Mouse (Mus musculus) stomach, embryonic 14.5 days (tissue): Measurements from ENCODE around the gene Tecta. TPM values are rescaled to one million over a fixed set of nuclear protein-coding genes. Genes with fewer than 3 reads are reported as not detected.

Source experiments
- ATAC-seq: fragments of 200-750 bp; cut with Nextera tagmentation; 2 replicates; pipeline ENCODE4 v1.8.0; 2017; ENCODE audit warnings: low read depth, moderate TSS enrichment; ENCODE audit not compliant: insufficient number of reproducible peaks, insufficient read depth, low FRiP score
- H3K27ac ChIP-seq: fragments of 300-500 bp; sonication (generic); 2 replicates; pipeline ENCODE4 v1.5.1; 2014; ENCODE audit warnings: mild to moderate bottlenecking, low read length, moderate library complexity, mixed read lengths
- H3K27me3 ChIP-seq: fragments of 300-500 bp; sonication (generic); 2 replicates; pipeline ENCODE4 v1.6.1; 2014; ENCODE audit warnings: low read length, control low read depth, mixed read lengths; ENCODE audit not compliant: control insufficient read depth, insufficient read depth
- H3K36me3 ChIP-seq: fragments of 300-500 bp; sonication (generic); 2 replicates; pipeline ENCODE4 v1.6.1; 2014; ENCODE audit warnings: mild to moderate bottlenecking, control low read depth, low read length, moderate library complexity, mixed read lengths; ENCODE audit not compliant: control insufficient read depth, insufficient read depth
- H3K4me1 ChIP-seq: fragments of 300-500 bp; sonication (generic); 2 replicates; pipeline ENCODE4 v1.6.1; 2014; ENCODE audit warnings: low read length, control low read depth, mixed read lengths; ENCODE audit not compliant: control insufficient read depth, insufficient read depth
- H3K4me2 ChIP-seq: fragments of 300-500 bp; sonication (generic); replicated peaks from 2 replicates; pipeline ENCODE4 v1.6.1; 2014; ENCODE audit warnings: low read depth, low read length, control low read depth
- H3K4me3 ChIP-seq: fragments of 300-500 bp; sonication (generic); 2 replicates; pipeline ENCODE4 v1.5.1; 2014; ENCODE audit warnings: low read depth, low read length, control low read depth
- H3K9ac ChIP-seq: fragments of 300-500 bp; sonication (generic); replicated peaks from 2 replicates; pipeline ENCODE4 v1.6.1; 2014; ENCODE audit warnings: low read depth, mild to moderate bottlenecking, control low read depth, low read length, moderate library complexity, mixed read lengths
- H3K9me3 ChIP-seq: fragments of 300-500 bp; sonication (generic); 2 replicates; pipeline ENCODE4 v1.6.1; 2016; ENCODE audit warnings: low read depth, low read length, control low read depth; ENCODE audit not compliant: control insufficient read depth
- WGBS: fragments of 180-500 bp; shearing (Covaris S2); extraction: QIAGEN DNeasy Blood & Tissue Kit; methylation state at CpG from one replicate; pipeline ENCODE4 v1.1.7; 2014; 5-methylcytosine and 5-hydroxymethylcytosine counted together
- polyA plus RNA-seq: library from polyadenylated mRNA; unstranded; fragments of >200 nt; fragmentation: Nextera tagmentation; extraction: Ambion mirVana; gene quantifications from 2 replicates; pipeline ENCODE4 v1.2.1, GENCODE M21; 2014

Tecta gene
- polyA plus RNA-seq, 1 experiment from 2014 or later, result 1.9 TPM

DNA sequence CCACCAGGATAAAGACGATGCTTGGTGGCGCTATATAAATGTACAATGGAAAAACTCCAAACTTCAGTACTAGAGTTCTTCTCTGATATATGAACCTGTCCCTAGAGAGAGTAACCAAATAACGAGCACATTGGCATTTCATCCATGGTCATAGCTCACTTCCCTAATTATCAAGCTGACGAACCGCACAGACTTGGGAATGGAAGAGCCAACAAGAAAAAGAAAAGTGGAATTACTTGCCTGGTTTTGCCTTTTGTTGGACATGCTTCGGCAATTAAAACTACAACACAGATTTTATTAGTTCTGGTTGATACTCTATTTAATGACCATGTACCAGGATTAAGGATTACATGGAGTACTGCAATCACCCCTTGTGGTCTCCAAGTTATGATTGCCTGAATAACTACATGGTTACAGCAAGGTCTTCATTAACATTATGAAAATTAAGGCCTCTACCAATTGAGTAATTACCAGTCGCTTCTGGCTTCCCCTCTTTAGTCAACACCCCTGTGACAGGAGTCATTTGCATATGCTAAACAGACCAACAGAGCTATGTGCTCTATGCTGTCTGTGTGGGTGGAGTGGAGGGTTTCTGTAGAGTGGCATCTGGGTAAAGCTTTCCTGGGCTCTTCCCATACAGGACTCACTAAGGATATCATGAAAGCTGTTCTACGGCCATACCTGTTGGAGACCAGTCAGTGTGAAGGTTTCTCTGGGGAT lies 16.9 kb downstream of the Tecta start:
- Histone ChIP-seq H3K9me3 (no peaks in the 10 kb centered on the region), H3K36me3 (no peaks in the 10 kb centered on the region), H3K27ac (no peak overlapping the region), H3K4me3 (no peak overlapping the region), H3K4me2 (no peak overlapping the region), H3K4me1 (no peaks in the 10 kb centered on the region), H3K27me3 (no peaks in the 10 kb centered on the region), H3K9ac (no peak overlapping the region)
- WGBS, result 87% methylated on average over 8 of the region's 8 CpGs
- no peak for ATAC-seq

- 83% methylated on average over 5 of the region's 5 CpGs for WGBS
Observed at GRCm38 (mm10) chr9:42382063-42382462, 17.7 kb downstream of the Tecta start.

GRCm38 (mm10) chr9:42378071-42378470 lies 21.7 kb downstream of the Tecta start:
- 87% methylated on average over 4 of the region's 4 CpGs for WGBS
- no peak overlapping the region for H3K27ac ChIP-seq
- no peak overlapping the region for H3K9ac ChIP-seq
- H3K4me1 ChIP-seq, result no peaks in the 10 kb centered on the region
- no peak overlapping the region for H3K4me3 ChIP-seq
- no peaks in the 10 kb centered on the region for H3K9me3 ChIP-seq
- ATAC-seq, result no peak
- no peaks in the 10 kb centered on the region for H3K36me3 ChIP-seq
- H3K27me3 ChIP-seq, result no peaks in the 10 kb centered on the region
- H3K4me2 ChIP-seq, result no peak overlapping the region

More at GRCm38 (mm10) chr9:42382063-42382462, 17.7 kb downstream of the Tecta start:
- Histone ChIP-seq H3K27ac (no peak overlapping the region), H3K27me3 (no peaks in the 10 kb centered on the region), H3K4me2 (no peak overlapping the region), H3K9me3 (no peaks in the 10 kb centered on the region), H3K9ac (no peak overlapping the region), H3K4me1 (no peaks in the 10 kb centered on the region), H3K4me3 (no peak overlapping the region), H3K36me3 (no peaks in the 10 kb centered on the region)
- ATAC-seq, result no peak

- Histone ChIP-seq H3K4me2 (no peak overlapping the region), H3K4me3 (no peak overlapping the region)
- WGBS, result 93% methylated on average over 15 of the region's 15 CpGs
Observed at GRCm38 (mm10) chr9:42377656-42378055, 22.1 kb downstream of the Tecta start.

DNA sequence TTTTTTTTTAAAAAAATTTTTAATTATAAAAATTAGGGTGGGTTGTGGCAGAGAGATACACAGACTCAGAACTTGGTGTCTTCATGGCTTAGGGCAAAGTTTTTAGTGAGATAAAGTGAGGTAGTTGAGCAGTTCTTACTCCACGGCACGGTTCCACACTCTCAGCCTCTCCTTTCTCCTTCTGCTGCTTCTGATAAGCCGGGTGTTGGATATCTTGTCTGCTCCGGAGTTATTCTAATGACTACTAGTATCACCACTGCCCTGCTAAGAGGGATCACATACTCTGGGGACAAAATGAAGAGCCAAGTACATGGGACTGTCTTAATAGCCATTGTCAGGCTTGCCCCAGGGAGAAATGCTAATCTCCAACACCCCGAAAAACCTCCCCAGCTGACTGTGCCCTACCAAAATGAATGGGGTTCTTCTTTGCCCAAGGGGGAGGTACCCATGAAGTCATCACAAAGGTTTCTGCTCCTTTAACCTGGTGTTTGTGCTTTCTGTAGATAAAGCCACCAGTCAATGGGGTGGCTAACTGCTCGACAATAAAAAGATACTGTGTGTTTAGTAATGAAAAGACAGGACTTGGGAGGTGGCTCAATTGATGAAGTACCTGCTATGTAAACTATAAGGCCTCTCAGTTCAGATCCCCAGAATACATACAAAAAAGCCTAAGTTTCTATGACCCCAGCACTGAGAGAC lies 27.9 kb downstream of the Tecta start:
- H3K27me3 ChIP-seq, result no peaks in the 10 kb centered on the region
- H3K9me3 ChIP-seq, result no peaks in the 10 kb centered on the region
- H3K36me3 ChIP-seq, result no peaks in the 10 kb centered on the region
- H3K4me1 ChIP-seq, result no peaks in the 10 kb centered on the region
- no peak overlapping the region for H3K27ac ChIP-seq
- no peak overlapping the region for H3K4me3 ChIP-seq
- WGBS, result 60% methylated on average over 6 of the region's 6 CpGs
- no peak overlapping the region for H3K9ac ChIP-seq
- no peak overlapping the region for H3K4me2 ChIP-seq
- no peak for ATAC-seq

More at GRCm38 (mm10) chr9:42377656-42378055, 22.1 kb downstream of the Tecta start:
- no peak overlapping the region for H3K9ac ChIP-seq
- no peak overlapping the region for H3K27ac ChIP-seq
- no peaks in the 10 kb centered on the region for H3K27me3 ChIP-seq
- no peaks in the 10 kb centered on the region for H3K9me3 ChIP-seq
- H3K4me1 ChIP-seq, result no peaks in the 10 kb centered on the region
- no peak for ATAC-seq
- H3K36me3 ChIP-seq, result no peaks in the 10 kb centered on the region

DNA sequence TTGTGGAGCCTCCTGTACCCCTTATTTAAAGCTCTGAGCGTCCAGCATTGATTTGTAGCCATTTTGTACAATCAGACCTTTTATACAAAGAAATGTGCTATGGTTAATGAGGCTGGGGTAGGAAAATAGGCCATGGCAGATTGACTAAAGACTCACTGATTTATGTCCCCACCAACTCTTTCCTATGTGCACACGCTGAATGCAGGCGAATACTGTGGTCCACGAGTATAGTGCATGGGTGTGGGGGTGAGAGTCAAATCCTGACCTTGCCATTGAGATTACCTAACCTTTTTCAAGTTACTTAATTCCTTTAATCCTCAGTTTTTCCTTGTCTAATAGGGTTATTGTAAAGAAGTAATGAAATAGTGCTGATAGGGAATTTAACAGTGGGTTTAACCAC lies 42.1 kb downstream of the Tecta start:
- Histone ChIP-seq H3K27ac (no peak overlapping the region), H3K4me2 (no peak overlapping the region), H3K36me3 (no peaks in the 10 kb centered on the region), H3K4me1 (no peaks in the 10 kb centered on the region), H3K9ac (no peak overlapping the region), H3K4me3 (no peak overlapping the region), H3K27me3 (no peaks in the 10 kb centered on the region), H3K9me3 (no peaks in the 10 kb centered on the region)
- no peak for ATAC-seq
- WGBS, result 77% methylated on average over 4 of the region's 4 CpGs

DNA sequence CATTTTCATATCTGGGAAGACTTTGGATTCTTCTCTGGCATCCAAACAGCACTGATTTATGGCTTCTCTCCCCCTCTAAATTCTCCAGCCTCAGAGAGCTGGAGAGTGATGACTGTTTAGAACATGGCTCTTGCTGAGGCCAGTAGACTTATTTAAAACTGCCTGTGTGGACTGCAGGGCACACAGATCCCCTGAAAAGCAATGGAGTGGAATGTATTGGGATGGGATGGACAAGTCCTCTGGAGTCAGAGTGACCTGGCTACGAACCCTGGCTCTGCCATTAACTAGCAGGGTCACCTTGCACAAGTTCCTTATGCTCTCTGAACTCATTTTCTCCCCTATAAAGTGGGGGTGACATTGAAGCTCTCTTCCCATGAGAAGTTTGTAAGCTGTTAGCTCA lies 44.9 kb downstream of the Tecta start:
- no peaks in the 10 kb centered on the region for H3K4me1 ChIP-seq
- H3K27me3 ChIP-seq, result no peaks in the 10 kb centered on the region
- H3K4me3 ChIP-seq, result no peak overlapping the region
- no peak overlapping the region for H3K4me2 ChIP-seq
- no peak overlapping the region for H3K27ac ChIP-seq
- no peaks in the 10 kb centered on the region for H3K36me3 ChIP-seq
- ATAC-seq, result no peak
- H3K9ac ChIP-seq, result no peak overlapping the region
- no peaks in the 10 kb centered on the region for H3K9me3 ChIP-seq
- 52% methylated on average over 1 of the region's 1 CpGs for WGBS

- Histone ChIP-seq H3K27ac (no peak overlapping the region), H3K9me3 (no peaks in the 10 kb centered on the region), H3K4me3 (no peak overlapping the region), H3K9ac (no peak overlapping the region), H3K36me3 (no peaks in the 10 kb centered on the region), H3K4me2 (no peak overlapping the region), H3K4me1 (no peaks in the 10 kb centered on the region), H3K27me3 (no peaks in the 10 kb centered on the region)
- ATAC-seq, result no peak
- WGBS, result 33% methylated on average over 7 of the region's 7 CpGs
Observed at GRCm38 (mm10) chr9:42349791-42350190, 49.9 kb downstream of the Tecta start.
